Comparison of ENCODE assay signal across 8 mouse cellular contexts in genomic region chr3:141811348-141811747, GRCm38 (mm10).
DNase-seq lines count a peak whose midpoint lies in the region; ATAC-seq and TF ChIP-seq lines count a peak whose summit lies in the region.

No protein-coding gene starts in this region.

- H3K36me3 ChIP-seq in heart, embryonic 11.5 days (ENCODE audit: control insufficient read depth, insufficient read depth, low read length): no peaks in the 10 kb centered on the region; the same call in 1 of the 2 replicates
- H3K36me3 ChIP-seq in lung, postnatal 0 days (ENCODE audit: insufficient read depth, low read length): no peaks in the 10 kb centered on the region
- H3K36me3 ChIP-seq in forebrain, embryonic 13.5 days (ENCODE audit: poor library complexity, severe bottlenecking): no peaks in the 10 kb centered on the region

- TF ChIP-seq CTCF in lung, postnatal 0 days (IDR thresholded peaks at IDR 0.05): no peak

- no peak overlapping the region for H3K9ac ChIP-seq in heart, embryonic 11.5 days (ENCODE audit: low read depth, low read length)
- H3K9ac ChIP-seq in lung, postnatal 0 days (replicated peaks; ENCODE audit: low read depth): no peak overlapping the region
- no peak overlapping the region for H3K9ac ChIP-seq in forebrain, embryonic 13.5 days

- 22% methylated on average over 2 of the region's 2 CpGs for WGBS in heart, embryonic 11.5 days (ENCODE audit: insufficient replicate concordance)
- WGBS in lung, postnatal 0 days: 32% methylated on average over 2 of the region's 2 CpGs
- WGBS in forebrain, embryonic 13.5 days: 16% methylated on average over 2 of the region's 2 CpGs

- H3K27ac ChIP-seq in heart, embryonic 11.5 days (ENCODE audit: low read depth, low read length): no peak overlapping the region
- H3K27ac ChIP-seq in lung, postnatal 0 days (ENCODE audit: low read length): no peak overlapping the region
- no peak overlapping the region for H3K27ac ChIP-seq in forebrain, embryonic 13.5 days

- H3K9me3 ChIP-seq in heart, embryonic 11.5 days (replicated peaks; ENCODE audit: control insufficient read depth, low read length): no peaks in the 10 kb centered on the region
- H3K9me3 ChIP-seq in lung, postnatal 0 days (ENCODE audit: low read length): no peaks in the 10 kb centered on the region
- H3K9me3 ChIP-seq in forebrain, embryonic 13.5 days (replicated peaks): no peaks in the 10 kb centered on the region

- no peak; the same call in 1 of the 2 replicates for ATAC-seq in heart, embryonic 11.5 days (replicated peaks; ENCODE audit: insufficient number of reproducible peaks, low FRiP score, low TSS enrichment)
- ATAC-seq in granulocyte monocyte progenitor cell, adult 5-6 weeks (replicated peaks; ENCODE audit: poor library complexity, severe bottlenecking): peak; percentile 82
- ATAC-seq in lung, postnatal 0 days: no peak
- ATAC-seq in erythroblast, adult 5-6 weeks (replicated peaks; ENCODE audit: low FRiP score, poor library complexity, severe bottlenecking): no peak
- ATAC-seq in forebrain, embryonic 13.5 days: no peak

- no peaks in the 10 kb centered on the region for H3K27me3 ChIP-seq in heart, embryonic 11.5 days (ENCODE audit: control insufficient read depth, insufficient read depth, low read length)
- no peaks in the 10 kb centered on the region for H3K27me3 ChIP-seq in lung, postnatal 0 days (replicated peaks; ENCODE audit: insufficient read depth, low read length)
- H3K27me3 ChIP-seq in forebrain, embryonic 13.5 days: no peaks in the 10 kb centered on the region

- no peak overlapping the region for H3K4me2 ChIP-seq in heart, embryonic 11.5 days
- H3K4me2 ChIP-seq in lung, postnatal 0 days (replicated peaks; ENCODE audit: low read depth, low read length): no peak overlapping the region
- H3K4me2 ChIP-seq in forebrain, embryonic 13.5 days: no peak overlapping the region

- intact Hi-C loops in heart, postnatal 10 days (cut with DNase I): no loop called here

- no peaks in the 10 kb centered on the region for H3K4me1 ChIP-seq in heart, embryonic 11.5 days (ENCODE audit: control insufficient read depth, insufficient read depth, low read length)
- no peaks in the 10 kb centered on the region for H3K4me1 ChIP-seq in lung, postnatal 0 days (ENCODE audit: insufficient read depth, low read depth, low read length)
- H3K4me1 ChIP-seq in forebrain, embryonic 13.5 days: peaks cover 18% of the 10 kb centered on the region

- no peak overlapping the region for H3K4me3 ChIP-seq in heart, embryonic 11.5 days (ENCODE audit: low read depth, low read length)
- no peak overlapping the region for H3K4me3 ChIP-seq in lung, postnatal 0 days (ENCODE audit: low read depth, low read length)
- H3K4me3 ChIP-seq in forebrain, embryonic 13.5 days: no peak overlapping the region

- TF ChIP-seq EP300 in lung, postnatal 0 days (IDR thresholded peaks at IDR 0.05): no peak

- peak; percentile 50 to 63 for DNase-seq in heart, postnatal 10 days
- DNase-seq in Muller cell, postnatal 12 days (ENCODE audit: inconsistent ontology term): peak; percentile 38
- peak; percentile 65 for DNase-seq in lung, postnatal 0 days (ENCODE audit: low spot score)
- no peak for DNase-seq in right cerebral cortex, postnatal 36 days (ENCODE audit: low spot score in 2 of 2)

Comparison
In these comparisons a context has a peak if more than half of its experiments do, and no peak if none do; other contexts are left out.
1. DNase-seq: peak in heart, postnatal 10 days (2 of 2), Muller cell, postnatal 12 days (single experiment) and lung, postnatal 0 days (single experiment); none in right cerebral cortex, postnatal 36 days (0 of 2).